Mouse (Mus musculus) testis, adult 2 months (tissue): ENCODE measurements around the gene Arhgap6.

Source experiments
- CTCF ChIP-seq: fragments of 200-500 bp; IDR thresholded peaks from 2 replicates; pipeline ENCODE4 v1.5.1; 2012; ENCODE audit warnings: low read depth, mild to moderate bottlenecking, inconsistent platforms, low read length, moderate library complexity; ENCODE audit not compliant: control insufficient read depth, insufficient read depth, insufficient replicate concordance
- POLR2A ChIP-seq: fragments of 200-500 bp; IDR thresholded peaks from 2 replicates; pipeline ENCODE4 v1.6.1; 2012; ENCODE audit warnings: low read depth, mild to moderate bottlenecking, inconsistent platforms, low read length, moderate library complexity; ENCODE audit not compliant: control insufficient read depth

DNA sequence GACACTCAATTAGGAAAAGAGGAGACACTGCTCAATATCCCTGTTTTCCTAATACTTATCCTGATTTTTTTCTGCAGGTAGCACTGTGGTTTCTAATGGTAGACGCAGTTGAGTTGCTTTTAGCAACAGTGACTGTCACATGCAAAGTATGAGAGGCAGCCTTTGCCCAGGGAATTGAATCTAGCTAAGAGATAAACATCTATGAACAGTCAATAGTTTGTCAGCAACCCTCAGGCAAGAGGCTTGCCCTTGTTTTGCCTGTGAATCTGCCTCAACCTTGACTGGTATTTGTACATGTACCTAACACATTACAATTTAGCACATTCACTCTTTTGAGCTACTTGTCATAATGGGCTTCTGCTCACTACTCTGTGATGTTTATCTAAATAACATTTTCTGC lies 307.8 kb downstream of the Arhgap6 start:
- TF ChIP-seq POLR2A (no peak), CTCF (no peak)
